Mouse (Mus musculus): ENCODE measurements around the gene Gm15293. TPM values are rescaled to one million over a fixed set of nuclear protein-coding genes. Genes with fewer than 3 reads are reported as not detected.
"Not testable (repeated sequence)": the region's sequence is repeated elsewhere in the genome, so short reads cannot be mapped to it uniquely, and the experiment has no call there.

Gene Gm15293
- not detected in 2 replicates for polyA plus RNA-seq (2015; fragmentation: Nextera tagmentation; extraction: Ambion mirVana)

- not testable (repeated sequence) for H3K4me3 ChIP-seq (replicated peaks; ENCODE audit: low read length); H3K4me2 ChIP-seq (ENCODE audit: low read depth, low read length); ATAC-seq (ENCODE audit: insufficient read depth, low FRiP score); H3K27me3 ChIP-seq (ENCODE audit: control insufficient read depth, insufficient read depth, low read length); H3K9me3 ChIP-seq (replicated peaks; ENCODE audit: control insufficient read depth, low read length); H3K27ac ChIP-seq (ENCODE audit: low read length); H3K36me3 ChIP-seq (ENCODE audit: control insufficient read depth, insufficient read depth, low read length); H3K9ac ChIP-seq (ENCODE audit: low read length); H3K4me1 ChIP-seq (ENCODE audit: control insufficient read depth, insufficient read depth, low read length)
- no CpG with 5 or more reads among the region's 1 CpGs for WGBS
Observed at GRCm38 (mm10) chr8:21201261-21201660, at the start of gene Gm15293. Gene Gm15293, plus strand, starts transcription at chr8:21201561.

GRCm38 (mm10) chr8:21161977-21162376 lies 39.4 kb upstream of the Gm15293 start, which contains the start of gene Defa22:
Gene Defa22, plus strand, starts transcription at chr8:21162277.
- not testable (repeated sequence) for H3K27me3 ChIP-seq (ENCODE audit: control insufficient read depth, insufficient read depth, low read length); H3K9me3 ChIP-seq (replicated peaks; ENCODE audit: control insufficient read depth, low read length); H3K27ac ChIP-seq (ENCODE audit: low read length); H3K4me3 ChIP-seq (replicated peaks; ENCODE audit: low read length); H3K9ac ChIP-seq (ENCODE audit: low read length); H3K4me2 ChIP-seq (ENCODE audit: low read depth, low read length); H3K4me1 ChIP-seq (ENCODE audit: control insufficient read depth, insufficient read depth, low read length); H3K36me3 ChIP-seq (ENCODE audit: control insufficient read depth, insufficient read depth, low read length); ATAC-seq (ENCODE audit: insufficient read depth, low FRiP score)
- no CpG with 5 or more reads among the region's 1 CpGs for WGBS

GRCm38 (mm10) chr8:21191314-21191713 lies 10.0 kb upstream of the Gm15293 start, which contains the start of gene Defa31:
Gene Defa31, plus strand, starts transcription at chr8:21191614.
- not testable (repeated sequence) for H3K9ac ChIP-seq (ENCODE audit: low read length); H3K4me1 ChIP-seq (ENCODE audit: control insufficient read depth, insufficient read depth, low read length); H3K27ac ChIP-seq (ENCODE audit: low read length); H3K4me3 ChIP-seq (replicated peaks; ENCODE audit: low read length); H3K36me3 ChIP-seq (ENCODE audit: control insufficient read depth, insufficient read depth, low read length); ATAC-seq (ENCODE audit: insufficient read depth, low FRiP score); H3K27me3 ChIP-seq (ENCODE audit: control insufficient read depth, insufficient read depth, low read length); H3K4me2 ChIP-seq (ENCODE audit: low read depth, low read length); H3K9me3 ChIP-seq (replicated peaks; ENCODE audit: control insufficient read depth, low read length)
- no CpG with 5 or more reads among the region's 1 CpGs for WGBS

Other genes with a start within 250 kb of the Gm15293 start
- gene Defa21, start 176.0 kb upstream of the Gm15293 start, polyA plus RNA-seq (2015; fragmentation: Nextera tagmentation; extraction: Ambion mirVana), result not detected in 2 replicates
- gene Defa23, start 146.5 kb upstream of the Gm15293 start, polyA plus RNA-seq (2015; fragmentation: Nextera tagmentation; extraction: Ambion mirVana), result not detected in 2 replicates
- gene Defa35, start 136.5 kb upstream of the Gm15293 start, polyA plus RNA-seq (2015; fragmentation: Nextera tagmentation; extraction: Ambion mirVana), result not detected in 2 replicates
- gene Defa25, start 117.1 kb upstream of the Gm15293 start, polyA plus RNA-seq (2015; fragmentation: Nextera tagmentation; extraction: Ambion mirVana), result not detected in 2 replicates
- not detected in 2 replicates for gene Gm14851, start 105.5 kb upstream of the Gm15293 start, polyA plus RNA-seq (2015; fragmentation: Nextera tagmentation; extraction: Ambion mirVana)
- gene Defa30, start 66.9 kb upstream of the Gm15293 start, polyA plus RNA-seq (2015; fragmentation: Nextera tagmentation; extraction: Ambion mirVana), result not detected in 2 replicates
- not detected in 2 replicates for gene Defa22, start 39.3 kb upstream of the Gm15293 start, polyA plus RNA-seq (2015; fragmentation: Nextera tagmentation; extraction: Ambion mirVana)
- gene Defa31, start 9.9 kb upstream of the Gm15293 start, polyA plus RNA-seq (2015; fragmentation: Nextera tagmentation; extraction: Ambion mirVana), result not detected in 2 replicates
- gene Gm15292, start 48.2 kb downstream of the Gm15293 start, polyA plus RNA-seq (2015; fragmentation: Nextera tagmentation; extraction: Ambion mirVana), result not detected in 2 replicates
- not detected in 2 replicates for gene Defa27, start 114.0 kb downstream of the Gm15293 start, polyA plus RNA-seq (2015; fragmentation: Nextera tagmentation; extraction: Ambion mirVana)
- gene Defa29, start 125.5 kb downstream of the Gm15293 start, polyA plus RNA-seq (2015; fragmentation: Nextera tagmentation; extraction: Ambion mirVana), result not detected in 2 replicates
- not detected in 2 replicates for gene Defa2, start 177.0 kb downstream of the Gm15293 start, polyA plus RNA-seq (2015; fragmentation: Nextera tagmentation; extraction: Ambion mirVana)
- gene Defa33, start 190.2 kb downstream of the Gm15293 start, polyA plus RNA-seq (2015; fragmentation: Nextera tagmentation; extraction: Ambion mirVana), result not detected in 2 replicates
- not detected in 2 replicates for gene Defa36, start 225.8 kb downstream of the Gm15293 start, polyA plus RNA-seq (2015; fragmentation: Nextera tagmentation; extraction: Ambion mirVana)

Data from stomach, embryonic 16.5 days (tissue).